8 mouse cellular contexts compared by ENCODE assay signal in genomic region chr4:141131531-141132061, GRCm38 (mm10). TPM values are rescaled to one million over a fixed set of nuclear protein-coding genes. Genes with fewer than 3 reads are reported as not detected.
A peak's percentile ranks its signal among the peaks of the same experiment; 100 is the strongest.
DNase-seq lines count a peak whose midpoint lies in the region; ATAC-seq lines count a peak whose summit lies in the region.

No protein-coding gene starts in this region.

- peaks cover 70% of the 10 kb centered on the region for H3K4me1 ChIP-seq in forebrain, embryonic 10.5 days
- peaks cover 49% of the 10 kb centered on the region for H3K4me1 ChIP-seq in forebrain, embryonic 12.5 days
- peaks cover 56% of the 10 kb centered on the region for H3K4me1 ChIP-seq in forebrain, embryonic 15.5 days
- H3K4me1 ChIP-seq in midbrain, embryonic 11.5 days (ENCODE audit: control insufficient read depth, insufficient read depth, low read length): peaks cover 38% of the 10 kb centered on the region

- H3K27me3 ChIP-seq in forebrain, embryonic 10.5 days (ENCODE audit: poor library complexity, severe bottlenecking): no peaks in the 10 kb centered on the region
- H3K27me3 ChIP-seq in forebrain, embryonic 12.5 days: no peaks in the 10 kb centered on the region
- H3K27me3 ChIP-seq in forebrain, embryonic 15.5 days: no peaks in the 10 kb centered on the region
- no peaks in the 10 kb centered on the region for H3K27me3 ChIP-seq in midbrain, embryonic 11.5 days (ENCODE audit: control insufficient read depth, insufficient read depth, low read length)

- no peak overlapping the region for H3K9ac ChIP-seq in forebrain, embryonic 12.5 days
- no peak overlapping the region for H3K9ac ChIP-seq in forebrain, embryonic 15.5 days (replicated peaks)
- peak overlapping the region; percentile 21; the same call in 1 of the 2 replicates for H3K9ac ChIP-seq in midbrain, embryonic 11.5 days (ENCODE audit: low read length)

- H3K36me3 ChIP-seq in forebrain, embryonic 10.5 days (replicated peaks): peaks cover 32% of the 10 kb centered on the region
- H3K36me3 ChIP-seq in forebrain, embryonic 12.5 days (replicated peaks): no peaks in the 10 kb centered on the region
- no peaks in the 10 kb centered on the region for H3K36me3 ChIP-seq in forebrain, embryonic 15.5 days
- no peaks in the 10 kb centered on the region for H3K36me3 ChIP-seq in midbrain, embryonic 11.5 days (ENCODE audit: control insufficient read depth, insufficient read depth, low read length)

- no peak overlapping the region for H3K4me2 ChIP-seq in forebrain, embryonic 12.5 days
- H3K4me2 ChIP-seq in forebrain, embryonic 15.5 days (replicated peaks): no peak overlapping the region
- H3K4me2 ChIP-seq in midbrain, embryonic 11.5 days: no peak overlapping the region; the same call in 1 of the 2 replicates

- H3K9me3 ChIP-seq in forebrain, embryonic 10.5 days: no peaks in the 10 kb centered on the region; the same call in 1 of the 2 replicates
- H3K9me3 ChIP-seq in forebrain, embryonic 12.5 days: no peaks in the 10 kb centered on the region
- no peaks in the 10 kb centered on the region for H3K9me3 ChIP-seq in forebrain, embryonic 15.5 days
- H3K9me3 ChIP-seq in midbrain, embryonic 11.5 days (ENCODE audit: control insufficient read depth, low read length): no peaks in the 10 kb centered on the region

- no peak for ATAC-seq in forebrain, embryonic 12.5 days (ENCODE audit: low FRiP score)
- ATAC-seq in forebrain, embryonic 15.5 days (replicated peaks): no peak
- no peak for ATAC-seq in midbrain, embryonic 11.5 days (ENCODE audit: low FRiP score)

- 69% methylated on average over 5 of the region's 5 CpGs for WGBS in forebrain, embryonic 10.5 days
- 67% methylated on average over 5 of the region's 5 CpGs for WGBS in forebrain, embryonic 12.5 days
- WGBS in forebrain, embryonic 15.5 days: 50% methylated on average over 5 of the region's 5 CpGs
- 66% methylated on average over 5 of the region's 5 CpGs for WGBS in midbrain, embryonic 11.5 days

- H3K4me3 ChIP-seq in forebrain, embryonic 10.5 days: no peak overlapping the region
- H3K4me3 ChIP-seq in forebrain, embryonic 12.5 days (replicated peaks): no peak overlapping the region
- H3K4me3 ChIP-seq in forebrain, embryonic 15.5 days: no peak overlapping the region
- no peak overlapping the region for H3K4me3 ChIP-seq in midbrain, embryonic 11.5 days (ENCODE audit: low read depth, low read length)

- peak overlapping the region; percentile 72 for H3K27ac ChIP-seq in forebrain, embryonic 10.5 days
- no peak overlapping the region for H3K27ac ChIP-seq in forebrain, embryonic 12.5 days
- 0 out of 2 replicates have a peak overlapping the region, but pooled peaks have one; percentile 11 for H3K27ac ChIP-seq in forebrain, embryonic 15.5 days (replicated peaks)
- H3K27ac ChIP-seq in midbrain, embryonic 11.5 days (ENCODE audit: low read depth, low read length): peak overlapping the region; percentile 40

- no peak for DNase-seq in forebrain, embryonic 10.5 days (ENCODE audit: extremely low spot score, low spot score)
- DNase-seq in kidney, postnatal 36 days: peak; percentile 69 to 84
- no peak for DNase-seq in midbrain, embryonic 11.5 days (ENCODE audit: low spot score, missing footprints)
- DNase-seq in thymus, postnatal 14 days: no peak
- DNase-seq in testis, postnatal 14 days (ENCODE audit: low spot score): no peak
- no peak for DNase-seq in retina, postnatal 1 day

RNA-seq across cellular contexts. Expression of gene Szrd1, which starts 8.0 kb away (rescaled TPM):
- 38.2 and 45.2 TPM in 2 replicates for polyA plus RNA-seq in forebrain, embryonic 10.5 days (2016; fragmentation: Nextera tagmentation; extraction: Ambion mirVana)
- 32.2 and 36.4 TPM in 2 replicates for polyA plus RNA-seq in forebrain, embryonic 12.5 days (2016; fragmentation: Nextera tagmentation; extraction: Ambion mirVana)
- polyA plus RNA-seq in forebrain, embryonic 15.5 days (2015; fragmentation: Nextera tagmentation; extraction: Ambion mirVana): 26.3 and 30.9 TPM in 2 replicates
- 33.9 and 34.5 TPM in 2 replicates for polyA plus RNA-seq in midbrain, embryonic 11.5 days (2014; fragmentation: Nextera tagmentation; extraction: Ambion mirVana)

RNA-seq across cellular contexts. Expression of gene Fbxo42, which starts 16.1 kb away (rescaled TPM):
- 27.0 and 29.6 TPM in 2 replicates for polyA plus RNA-seq in forebrain, embryonic 10.5 days (2016; fragmentation: Nextera tagmentation; extraction: Ambion mirVana)
- 24.7 and 26.9 TPM in 2 replicates for polyA plus RNA-seq in forebrain, embryonic 12.5 days (2016; fragmentation: Nextera tagmentation; extraction: Ambion mirVana)
- 25.0 and 26.5 TPM in 2 replicates for polyA plus RNA-seq in forebrain, embryonic 15.5 days (2015; fragmentation: Nextera tagmentation; extraction: Ambion mirVana)
- 22.4 and 23.8 TPM in 2 replicates for polyA plus RNA-seq in midbrain, embryonic 11.5 days (2014; fragmentation: Nextera tagmentation; extraction: Ambion mirVana)

RNA-seq across cellular contexts. Expression of gene Spata21, which starts 43.5 kb away (rescaled TPM):
- 0.15 and 0.17 TPM in 2 replicates for polyA plus RNA-seq in forebrain, embryonic 10.5 days (2016; fragmentation: Nextera tagmentation; extraction: Ambion mirVana)
- 0.26 TPM in 1 of 2 replicates, not detected in the other for polyA plus RNA-seq in forebrain, embryonic 12.5 days (2016; fragmentation: Nextera tagmentation; extraction: Ambion mirVana)
- polyA plus RNA-seq in forebrain, embryonic 15.5 days (2015; fragmentation: Nextera tagmentation; extraction: Ambion mirVana): 0.53 TPM in 1 of 2 replicates, not detected in the other
- polyA plus RNA-seq in midbrain, embryonic 11.5 days (2014; fragmentation: Nextera tagmentation; extraction: Ambion mirVana): not detected in 2 replicates

RNA-seq across cellular contexts. Expression of gene Necap2, which starts 53.4 kb away (rescaled TPM):
- polyA plus RNA-seq in forebrain, embryonic 10.5 days (2016; fragmentation: Nextera tagmentation; extraction: Ambion mirVana): 54.1 and 54.7 TPM in 2 replicates
- polyA plus RNA-seq in forebrain, embryonic 12.5 days (2016; fragmentation: Nextera tagmentation; extraction: Ambion mirVana): 52.7 and 56.8 TPM in 2 replicates
- 50.5 and 55.8 TPM in 2 replicates for polyA plus RNA-seq in forebrain, embryonic 15.5 days (2015; fragmentation: Nextera tagmentation; extraction: Ambion mirVana)
- 40.0 and 43.5 TPM in 2 replicates for polyA plus RNA-seq in midbrain, embryonic 11.5 days (2014; fragmentation: Nextera tagmentation; extraction: Ambion mirVana)

Comparison
In these comparisons a context has a peak if more than half of its experiments do, and no peak if none do; other contexts are left out.
1. DNase-seq: peak in kidney, postnatal 36 days (2 of 2); none in forebrain, embryonic 10.5 days (single experiment), midbrain, embryonic 11.5 days (single experiment), thymus, postnatal 14 days (single experiment), testis, postnatal 14 days (single experiment) and retina, postnatal 1 day (single experiment).